Mouse (Mus musculus) splenic B cell, adult 2 months (primary cell): ENCODE measurements around the gene Cmya5.
"Not testable (repeated sequence)": the region's sequence is repeated elsewhere in the genome, so short reads cannot be mapped to it uniquely, and the experiment has no call there.

Source experiments
- DNase-seq: peaks from one replicate; pipeline ENCODE4 v3.0.0-alpha.2; 2011; ENCODE audit warnings: low read depth, low spot score
- H3K27me3 ChIP-seq: 2 replicates; pipeline ENCODE4 v1.6.1; 2012; ENCODE audit warnings: mild to moderate bottlenecking, low read length, moderate library complexity, mixed read lengths; ENCODE audit not compliant: control insufficient read depth, poor library complexity, insufficient read depth, severe bottlenecking
- H3K36me3 ChIP-seq: 2 replicates; pipeline ENCODE4 v1.6.1; 2012; ENCODE audit warnings: mild to moderate bottlenecking, low read length, moderate library complexity, mixed read lengths; ENCODE audit not compliant: control insufficient read depth, poor library complexity, insufficient read depth, severe bottlenecking

The Cmya5 gene

GRCm38 (mm10) chr13:93144336-93145167, at the start of gene Cmya5:
Gene Cmya5 (minus strand): TSS chr13:93144724.
- peak; percentile 58 for DNase-seq

GRCm38 (mm10) chr13:93192646-93193026, 48.1 kb upstream of the Cmya5 start:
- DNase-seq = no peak
- Histone ChIP-seq H3K27me3 (no peaks in the 10 kb centered on the region), H3K36me3 (no peaks in the 10 kb centered on the region)

More at GRCm38 (mm10) chr13:93144336-93145167, at the start of gene Cmya5:
- H3K27me3 ChIP-seq = no peaks in the 10 kb centered on the region
- 0 out of 2 replicates have a peak, but pooled peaks cover 1% of the 10 kb centered on the region for H3K36me3 ChIP-seq

- H3K27me3 ChIP-seq = no peaks in the 10 kb centered on the region
- no peaks in the 10 kb centered on the region for H3K36me3 ChIP-seq
- peak; percentile 96 for DNase-seq
These were observed 47.5 kb upstream of the Cmya5 start, which contains the start of gene Tent2 for GRCm38 (mm10) chr13:93191831-93192645. Gene Tent2 (minus strand): TSS chr13:93192385.

- Histone ChIP-seq H3K27me3 (no peaks in the 10 kb centered on the region), H3K36me3 (no peaks in the 10 kb centered on the region)
- DNase-seq = no peak
These were observed 44.9 kb upstream of the Cmya5 start for GRCm38 (mm10) chr13:93189416-93189815.

- DNase-seq = no peak
- H3K27me3 ChIP-seq = no peaks in the 10 kb centered on the region
- peaks cover 1% of the 10 kb centered on the region; the same call in 1 of the 2 replicates for H3K36me3 ChIP-seq
These were observed 44.2 kb upstream of the Cmya5 start for GRCm38 (mm10) chr13:93188738-93189137.

- DNase-seq = peak; percentile 71
- not testable (repeated sequence) for H3K27me3 ChIP-seq, H3K36me3 ChIP-seq
These were observed 43.3 kb upstream of the Cmya5 start for GRCm38 (mm10) chr13:93187792-93188191.

GRCm38 (mm10) chr13:93180351-93180750, 35.8 kb upstream of the Cmya5 start:
- Histone ChIP-seq H3K27me3 (no peaks in the 10 kb centered on the region), H3K36me3 (peaks cover 6% of the 10 kb centered on the region)
- peak; percentile 56 for DNase-seq

GRCm38 (mm10) chr13:93179522-93179921, 35.0 kb upstream of the Cmya5 start:
- Histone ChIP-seq H3K27me3 (no peaks in the 10 kb centered on the region), H3K36me3 (peaks cover 6% of the 10 kb centered on the region)
- DNase-seq = no peak

GRCm38 (mm10) chr13:93177571-93177970, 33.0 kb upstream of the Cmya5 start:
- Histone ChIP-seq H3K36me3 (peaks cover 7% of the 10 kb centered on the region), H3K27me3 (no peaks in the 10 kb centered on the region)
- no peak for DNase-seq

GRCm38 (mm10) chr13:93163303-93163702, 18.8 kb upstream of the Cmya5 start:
- Histone ChIP-seq H3K27me3 (no peaks in the 10 kb centered on the region), H3K36me3 (peaks cover 14% of the 10 kb centered on the region; the same call in 1 of the 2 replicates)
- DNase-seq = no peak

- Histone ChIP-seq H3K36me3 (peaks cover 15% of the 10 kb centered on the region; the same call in 1 of the 2 replicates), H3K27me3 (no peaks in the 10 kb centered on the region)
- DNase-seq = no peak
These were observed 17.9 kb upstream of the Cmya5 start for GRCm38 (mm10) chr13:93162456-93162855.

- DNase-seq = no peak
- Histone ChIP-seq H3K27me3 (no peaks in the 10 kb centered on the region), H3K36me3 (peaks cover 10% of the 10 kb centered on the region; the same call in 1 of the 2 replicates)
These were observed 13.7 kb upstream of the Cmya5 start for GRCm38 (mm10) chr13:93158261-93158660.

GRCm38 (mm10) chr13:93153280-93153679, 8.8 kb upstream of the Cmya5 start:
- no peaks in the 10 kb centered on the region for H3K27me3 ChIP-seq
- peaks cover 8% of the 10 kb centered on the region; the same call in 1 of the 2 replicates for H3K36me3 ChIP-seq
- no peak for DNase-seq

GRCm38 (mm10) chr13:93143819-93144283, 673 bp downstream of the Cmya5 start:
- DNase-seq = no peak
- 0 out of 2 replicates have a peak, but pooled peaks cover under 1% of the 10 kb centered on the region for H3K36me3 ChIP-seq
- no peaks in the 10 kb centered on the region for H3K27me3 ChIP-seq

GRCm38 (mm10) chr13:93141184-93141583, 3.3 kb downstream of the Cmya5 start:
- no peaks in the 10 kb centered on the region for H3K36me3 ChIP-seq
- no peak for DNase-seq

More at GRCm38 (mm10) chr13:93141184-93141583, 3.3 kb downstream of the Cmya5 start:
- H3K27me3 ChIP-seq = no peaks in the 10 kb centered on the region
